8 mouse cellular contexts compared by ENCODE assay signal in genomic region chrX:64276290-64277125, GRCm38 (mm10). TPM values are rescaled to one million over a fixed set of nuclear protein-coding genes. Genes with fewer than 3 reads are reported as not detected.
DNase-seq lines count a peak whose midpoint lies in the region; ATAC-seq lines count a peak whose summit lies in the region.

Slitrk4 (minus strand) TSS chrX:64276996.

- peak within 1 kb of the TSS; percentile 41 for H3K4me3 ChIP-seq in kidney, embryonic 14.5 days (ENCODE audit: low read length)
- peak within 1 kb of the TSS; percentile 45 for H3K4me3 ChIP-seq in embryonic facial prominence, embryonic 12.5 days
- H3K4me3 ChIP-seq in hindbrain, embryonic 10.5 days, result peak within 1 kb of the TSS; percentile 58
- H3K4me3 ChIP-seq in limb, embryonic 10.5 days, result peak within 1 kb of the TSS; percentile 52

- WGBS in kidney, embryonic 14.5 days, result 16% methylated on average over 52 of the region's 54 CpGs
- 13% methylated on average over 44 of the region's 54 CpGs for WGBS in embryonic facial prominence, embryonic 12.5 days
- 13% methylated on average over 54 of the region's 54 CpGs for WGBS in hindbrain, embryonic 10.5 days
- 5% methylated on average over 50 of the region's 54 CpGs for WGBS in limb, embryonic 10.5 days

- H3K36me3 ChIP-seq in kidney, embryonic 14.5 days (ENCODE audit: control insufficient read depth, insufficient read depth, low read length), result no peaks in the 10 kb centered on the region
- H3K36me3 ChIP-seq in embryonic facial prominence, embryonic 12.5 days, result no peaks in the 10 kb centered on the region
- no peaks in the 10 kb centered on the region for H3K36me3 ChIP-seq in hindbrain, embryonic 10.5 days
- no peaks in the 10 kb centered on the region for H3K36me3 ChIP-seq in limb, embryonic 10.5 days

- H3K4me1 ChIP-seq in kidney, embryonic 14.5 days (ENCODE audit: control insufficient read depth, insufficient read depth, low read length), result no peaks in the 10 kb centered on the region
- no peaks in the 10 kb centered on the region for H3K4me1 ChIP-seq in embryonic facial prominence, embryonic 12.5 days
- no peaks in the 10 kb centered on the region for H3K4me1 ChIP-seq in hindbrain, embryonic 10.5 days (replicated peaks)
- H3K4me1 ChIP-seq in limb, embryonic 10.5 days, result no peaks in the 10 kb centered on the region

- no peak for DNase-seq in kidney, postnatal 14 days
- peak; percentile 54 for DNase-seq in hindbrain, embryonic 10.5 days (ENCODE audit: low spot score)
- DNase-seq in limb, embryonic 10.5 days (ENCODE audit: low spot score), result peak; percentile 55
- DNase-seq in retina, postnatal 1 day, result peak; percentile 66
- DNase-seq in adrenal gland, postnatal 10 days, result no peak
- no peak for DNase-seq in ovary, adult 18-20 months (ENCODE audit: low spot score)

- peak; percentile 72; the same call in 1 of the 2 replicates for ATAC-seq in kidney, embryonic 14.5 days (ENCODE audit: low FRiP score, low TSS enrichment)
- peak; percentile 86 for ATAC-seq in embryonic facial prominence, embryonic 12.5 days (ENCODE audit: insufficient number of reproducible peaks, insufficient read depth, low FRiP score, low TSS enrichment)

- peak within 1 kb of the TSS; percentile 62 for H3K4me2 ChIP-seq in kidney, embryonic 14.5 days (replicated peaks; ENCODE audit: low read depth, low read length)
- peak within 1 kb of the TSS; percentile 73 for H3K4me2 ChIP-seq in embryonic facial prominence, embryonic 12.5 days (replicated peaks)

- no peaks in the 10 kb centered on the region for H3K9me3 ChIP-seq in kidney, embryonic 14.5 days (ENCODE audit: control insufficient read depth, low read length)
- H3K9me3 ChIP-seq in embryonic facial prominence, embryonic 12.5 days, result no peaks in the 10 kb centered on the region
- no peaks in the 10 kb centered on the region for H3K9me3 ChIP-seq in hindbrain, embryonic 10.5 days
- H3K9me3 ChIP-seq in limb, embryonic 10.5 days (replicated peaks), result no peaks in the 10 kb centered on the region

- no peak within 1 kb of the TSS for H3K27ac ChIP-seq in kidney, embryonic 14.5 days (ENCODE audit: low read depth, low read length)
- H3K27ac ChIP-seq in embryonic facial prominence, embryonic 12.5 days, result no peak within 1 kb of the TSS
- H3K27ac ChIP-seq in hindbrain, embryonic 10.5 days, result peak within 1 kb of the TSS; percentile 50; the same call in 1 of the 2 replicates
- no peak within 1 kb of the TSS for H3K27ac ChIP-seq in limb, embryonic 10.5 days

- no peaks in the 10 kb centered on the region for H3K27me3 ChIP-seq in kidney, embryonic 14.5 days (ENCODE audit: control insufficient read depth, insufficient read depth, low read length)
- H3K27me3 ChIP-seq in embryonic facial prominence, embryonic 12.5 days, result 0 out of 2 replicates have a peak, but pooled peaks cover 3% of the 10 kb centered on the region
- no peaks in the 10 kb centered on the region for H3K27me3 ChIP-seq in hindbrain, embryonic 10.5 days (ENCODE audit: insufficient read depth, poor library complexity, severe bottlenecking)
- H3K27me3 ChIP-seq in limb, embryonic 10.5 days (ENCODE audit: low read depth, poor library complexity, severe bottlenecking), result peaks cover 28% of the 10 kb centered on the region

- H3K9ac ChIP-seq in kidney, embryonic 14.5 days (ENCODE audit: low read depth, low read length), result no peak within 1 kb of the TSS
- H3K9ac ChIP-seq in embryonic facial prominence, embryonic 12.5 days, result peak within 1 kb of the TSS; percentile 38; the same call in 1 of the 2 replicates

RNA-seq across cellular contexts. Expression of gene Slitrk4, which starts in this region (rescaled TPM):
- 0.91 and 1.1 TPM in 2 replicates for polyA plus RNA-seq in kidney, embryonic 14.5 days (2014; fragmentation: Nextera tagmentation; extraction: Ambion mirVana)
- 3.8 and 4.4 TPM in 2 replicates for polyA plus RNA-seq in embryonic facial prominence, embryonic 12.5 days (2016; fragmentation: Nextera tagmentation; extraction: Ambion mirVana)
- 1.9 and 2.2 TPM in 2 replicates for polyA plus RNA-seq in hindbrain, embryonic 10.5 days (2016; fragmentation: Nextera tagmentation; extraction: Ambion mirVana)
- 0.70 and 0.81 TPM in 2 replicates for polyA plus RNA-seq in limb, embryonic 10.5 days (2016; fragmentation: Nextera tagmentation; extraction: Ambion mirVana)
- under 1 TPM; 0.39 TPM for total RNA-seq in adrenal gland, postnatal 10 days (2021)

Comparison
In these comparisons a context has a peak if more than half of its experiments do, and no peak if none do; other contexts are left out.
1. Peak in DNase-seq and H3K4me3 ChIP-seq in limb, embryonic 10.5 days; RNA of the gene not detected or under 1 TPM.
2. DNase-seq: peak in hindbrain, embryonic 10.5 days (single experiment) and retina, postnatal 1 day (single experiment); none in kidney, postnatal 14 days (single experiment), adrenal gland, postnatal 10 days (single experiment) and ovary, adult 18-20 months (single experiment).
3. Peak in every context shown above with its lines, with median percentiles within 50 percentile points of each other: H3K4me3 ChIP-seq.